Mouse (Mus musculus): ENCODE data around the gene Actg2.

The Actg2 gene

DNA sequence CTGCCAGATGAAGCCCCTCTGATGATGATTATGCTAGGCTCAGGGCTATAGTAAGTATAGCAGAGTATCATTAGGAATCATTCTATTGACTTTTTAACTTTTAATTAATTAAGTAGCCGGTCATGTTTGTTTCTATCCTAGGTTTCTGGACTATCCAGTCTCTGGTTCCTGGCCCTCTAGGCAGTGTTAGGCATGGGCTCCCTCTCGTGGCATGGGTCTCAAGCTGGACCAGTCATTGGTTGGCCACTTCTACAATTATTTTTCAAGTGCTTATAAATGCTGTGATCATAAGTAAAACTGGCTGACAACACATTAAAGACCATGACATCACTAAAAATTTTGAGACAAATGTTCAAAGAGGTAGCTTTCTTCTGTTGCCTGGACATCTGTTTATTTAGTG, 25.9 kb downstream of the Actg2 start:
- peak; percentile 33 for DNase-seq

DNA sequence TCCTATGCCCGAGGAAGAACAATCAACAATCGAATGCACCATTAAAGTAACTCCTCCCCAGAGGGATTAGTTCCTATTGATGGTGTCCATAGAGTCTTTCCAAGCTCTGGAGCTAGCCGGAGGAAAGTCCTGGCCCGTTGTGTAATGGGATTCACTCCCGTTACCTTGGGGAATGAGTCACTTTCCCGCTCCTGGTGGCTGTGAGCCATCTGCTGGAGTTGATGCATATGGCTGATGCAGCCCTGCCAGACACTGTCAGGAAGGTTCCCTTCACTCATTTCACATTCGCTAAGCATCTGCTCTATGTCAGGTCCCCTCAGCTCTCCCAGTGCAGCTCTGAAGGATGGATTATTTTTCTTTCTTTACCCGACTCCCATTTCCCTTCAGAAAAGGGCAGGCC, 26.6 kb downstream of the Actg2 start:
- no peak for DNase-seq

GRCm38 (mm10) chr6:83507168-83507546, 28.9 kb downstream of the Actg2 start:
- DNase-seq, result no peak

DNA sequence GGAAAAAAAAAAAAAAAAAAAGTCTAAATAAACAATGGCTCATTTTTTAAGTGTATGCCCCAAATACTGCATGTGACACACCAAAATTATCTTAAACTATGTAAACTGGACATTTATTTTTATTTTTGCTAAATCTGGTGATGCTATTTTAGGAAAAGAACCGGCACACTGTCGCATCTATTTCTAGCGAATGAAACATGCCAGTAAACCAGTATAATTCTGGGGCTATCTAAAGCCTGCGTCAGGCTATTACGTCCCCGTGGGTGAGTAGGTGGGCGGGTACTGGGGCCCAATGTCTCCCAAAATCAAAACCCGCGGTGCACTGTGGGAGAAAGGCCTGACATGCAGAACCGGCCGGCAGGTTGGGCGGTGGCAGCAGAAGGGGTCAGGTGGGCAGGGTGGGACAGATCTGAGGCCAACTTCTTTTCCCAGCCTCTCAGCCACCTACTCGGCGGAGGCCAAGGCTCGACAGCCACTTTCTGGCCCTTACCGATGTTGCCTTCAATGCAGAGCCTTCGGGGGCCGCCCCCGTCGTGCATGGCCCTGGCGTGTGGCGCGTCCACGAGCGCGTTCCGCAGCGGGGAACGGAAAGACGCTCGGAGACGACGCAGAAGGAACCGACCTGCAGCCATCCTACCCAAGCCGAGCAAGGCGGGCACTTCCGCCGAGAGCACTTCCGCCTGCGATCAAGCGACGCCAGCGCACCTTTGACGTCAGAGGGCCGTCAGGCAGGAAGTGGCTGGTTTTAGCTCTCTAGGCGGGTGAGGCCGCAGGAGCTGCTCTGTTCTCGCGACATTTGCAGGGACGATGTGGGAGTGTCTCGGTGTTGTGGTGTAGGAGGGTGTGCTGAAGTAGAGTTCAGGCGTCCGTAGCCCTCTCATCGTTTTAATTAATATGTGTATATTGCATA, 29.6 kb downstream of the Actg2 start, which contains the start of gene Dguok:
Gene Dguok, minus strand, starts transcription at position 712 of the 910 bp plus-strand sequence.
- peak; percentile 98 to 99 for DNase-seq

- no peak for DNase-seq
Measured at GRCm38 (mm10) chr6:83505554-83505953, 30.5 kb downstream of the Actg2 start.

DNA sequence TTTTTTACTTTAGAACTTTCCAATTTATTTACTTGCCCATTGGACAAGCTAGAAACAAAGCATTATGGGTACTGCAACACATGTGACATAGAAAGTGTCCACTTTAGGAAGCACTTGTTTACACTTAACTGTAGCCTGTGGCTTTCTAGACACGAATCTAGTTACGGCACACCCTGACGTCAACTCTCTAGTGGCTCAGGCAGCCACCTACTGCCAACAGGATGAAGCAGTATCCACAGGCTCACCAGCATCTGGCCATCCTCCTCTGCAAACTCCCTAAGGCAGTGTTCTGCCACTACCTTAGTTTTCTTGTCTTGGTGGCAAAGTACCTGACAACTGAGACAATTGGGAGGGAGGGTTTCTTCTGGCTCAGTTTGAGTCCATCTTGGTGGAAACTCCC, 32.7 kb downstream of the Actg2 start:
- DNase-seq, result no peak

DNA sequence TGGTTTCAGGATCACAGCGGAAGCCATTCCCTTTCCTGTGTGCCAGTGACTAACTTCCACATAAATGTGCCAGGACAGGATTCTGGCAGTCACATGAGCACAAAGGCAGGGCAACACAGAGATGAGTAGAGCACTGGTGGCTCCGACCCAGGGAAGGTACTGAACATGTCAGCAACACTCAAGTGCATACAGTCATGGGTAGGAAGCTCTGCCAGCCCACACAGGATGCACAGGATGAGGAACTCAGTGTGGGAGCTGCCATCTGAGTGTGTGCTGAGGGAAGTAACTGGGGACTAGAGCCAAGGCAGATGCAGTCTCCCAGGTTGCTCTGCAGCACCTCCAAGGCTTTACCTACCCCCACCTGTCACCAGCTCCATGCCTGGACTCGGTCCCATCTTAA, 33.4 kb downstream of the Actg2 start:
- DNase-seq, result peak; percentile 26 to 33

DNA sequence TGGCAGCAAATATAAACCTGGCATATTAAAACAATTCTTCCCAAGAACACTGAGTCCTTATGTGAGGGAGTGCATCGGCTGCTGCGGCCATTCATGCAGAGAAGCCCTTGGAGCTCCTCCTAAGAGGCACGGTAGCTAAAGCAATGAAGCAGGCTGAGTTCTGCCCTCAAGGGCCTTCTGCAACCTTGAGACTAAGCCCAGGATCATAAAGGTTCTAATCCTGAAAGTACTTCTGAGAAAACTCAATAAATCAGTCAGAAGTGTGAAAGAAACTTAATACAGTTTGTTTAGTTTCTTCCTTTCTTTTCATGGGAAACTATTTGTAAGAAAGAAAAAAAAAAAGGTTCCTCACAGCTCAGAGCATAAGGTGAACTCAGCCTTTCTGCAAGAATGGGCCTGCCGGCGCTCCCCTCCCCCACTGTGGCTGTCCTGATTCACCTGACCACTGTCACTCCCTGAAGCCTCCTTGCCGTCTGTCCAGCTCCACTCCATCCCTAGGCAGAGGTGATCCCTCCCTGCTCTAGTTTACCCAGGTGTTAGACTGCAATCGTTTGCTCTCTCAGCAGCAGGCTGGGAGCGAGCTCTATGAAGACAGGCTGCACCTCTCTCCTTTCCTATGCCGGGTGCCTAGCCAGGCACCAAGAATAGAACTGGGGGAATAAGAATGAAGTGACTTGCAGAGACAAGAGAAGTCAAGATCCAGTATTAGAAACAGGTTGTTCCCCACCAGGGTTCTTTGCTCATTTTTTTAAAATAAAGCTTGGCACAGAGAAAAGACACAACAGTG, 34.3 kb downstream of the Actg2 start:
- no peak for DNase-seq

DNA sequence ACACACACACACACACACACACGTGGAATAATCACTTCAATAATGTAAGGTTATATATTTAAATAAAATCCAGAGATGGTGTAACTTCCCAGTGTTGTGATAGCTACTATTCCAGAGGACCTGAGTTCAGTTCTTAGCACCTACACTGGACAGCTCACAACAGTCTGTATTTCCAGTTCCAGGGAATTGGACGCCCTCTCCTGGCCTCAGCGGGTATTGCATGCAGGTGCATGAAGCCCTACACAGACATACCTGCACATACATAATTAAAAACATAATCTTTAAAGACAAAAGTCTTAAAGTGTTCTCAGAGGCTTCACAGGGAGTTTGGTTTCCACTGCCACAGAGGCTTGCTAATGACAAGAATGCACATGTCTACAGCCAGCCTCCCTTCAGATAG, 35.6 kb downstream of the Actg2 start:
- no peak for DNase-seq

GRCm38 (mm10) chr6:83499078-83499477, 37.0 kb downstream of the Actg2 start:
- DNase-seq, result no peak

GRCm38 (mm10) chr6:83496753-83497710, 39.0 kb downstream of the Actg2 start:
- DNase-seq, result peak; percentile 19 to 51

DNA sequence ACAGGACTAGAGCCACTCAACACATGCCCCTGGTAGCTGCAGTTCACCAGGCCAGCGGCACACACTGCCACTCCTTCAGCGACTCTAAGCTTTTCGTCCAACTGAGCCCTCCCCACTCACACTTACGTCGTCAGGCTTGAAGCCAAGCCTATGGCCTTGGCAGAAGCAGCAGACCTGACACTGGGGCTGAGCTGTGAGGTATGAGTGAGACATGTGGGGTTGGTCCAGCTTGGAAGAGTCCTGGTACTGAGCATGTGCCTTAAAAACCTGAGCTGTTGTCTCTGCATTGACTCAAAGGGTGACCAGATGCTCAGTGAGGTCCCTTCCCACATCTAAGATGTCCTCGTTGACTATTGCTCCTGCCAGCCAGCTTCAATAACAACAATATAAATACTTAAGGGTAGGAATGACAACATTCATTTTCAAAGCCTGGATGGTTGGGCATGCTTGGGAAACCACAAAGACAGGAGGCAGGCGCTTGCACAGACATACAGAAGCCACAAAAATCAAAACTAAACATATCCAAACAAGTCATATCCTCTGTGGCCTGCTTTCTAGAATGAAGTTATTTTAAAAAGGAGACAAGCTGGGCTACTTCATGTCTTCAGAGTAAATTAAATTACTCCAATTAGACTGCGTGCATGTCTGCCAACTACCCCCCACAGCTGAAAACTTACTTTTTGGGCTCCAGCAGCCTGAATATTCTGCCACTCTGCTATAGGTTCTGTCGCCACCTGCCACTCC, 39.9 kb downstream of the Actg2 start:
- DNase-seq, result peak; percentile 64 to 84

GRCm38 (mm10) chr6:83490622-83491021, 45.4 kb downstream of the Actg2 start:
- DNase-seq, result no peak

DNA sequence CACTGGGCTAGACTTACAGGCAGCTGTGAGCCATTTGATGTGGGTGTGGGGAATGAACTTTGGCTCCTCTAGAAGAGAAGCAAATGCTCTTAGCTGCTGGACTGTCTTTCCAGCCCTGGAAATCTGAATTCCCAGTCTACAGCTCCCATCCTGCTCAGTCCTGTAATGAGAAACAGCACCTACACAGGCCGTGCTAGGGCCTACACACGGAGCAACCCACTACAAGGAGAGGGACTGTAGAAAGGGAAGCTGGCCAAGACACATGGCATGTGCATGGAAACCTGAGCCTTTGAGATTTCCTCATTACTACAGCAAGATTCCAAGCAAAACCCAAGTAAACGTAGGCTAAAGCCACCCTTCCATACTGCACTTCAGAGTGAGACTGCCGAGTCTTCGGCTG, 47.9 kb downstream of the Actg2 start:
- DNase-seq, result no peak

DNA sequence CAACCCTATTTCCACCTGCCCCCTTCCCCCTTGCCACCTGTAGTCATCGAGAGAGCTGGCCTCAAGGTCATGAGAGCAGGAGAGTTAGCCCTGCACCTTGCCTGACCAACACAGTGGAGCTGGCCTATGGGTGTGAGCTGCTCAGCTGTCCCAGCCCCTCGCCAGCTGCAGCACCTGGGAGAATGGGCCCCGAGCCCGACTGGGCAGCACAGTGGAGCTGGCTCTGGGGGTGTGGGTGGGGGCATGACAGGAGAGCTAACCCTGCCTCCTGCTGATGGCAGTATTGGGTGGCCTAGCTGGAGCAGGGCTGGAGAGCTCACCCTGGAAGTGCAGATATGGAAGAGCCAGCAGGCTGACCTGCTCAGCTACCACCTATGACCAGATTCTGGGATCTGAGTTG, 48.8 kb downstream of the Actg2 start:
- no peak for DNase-seq

DNA sequence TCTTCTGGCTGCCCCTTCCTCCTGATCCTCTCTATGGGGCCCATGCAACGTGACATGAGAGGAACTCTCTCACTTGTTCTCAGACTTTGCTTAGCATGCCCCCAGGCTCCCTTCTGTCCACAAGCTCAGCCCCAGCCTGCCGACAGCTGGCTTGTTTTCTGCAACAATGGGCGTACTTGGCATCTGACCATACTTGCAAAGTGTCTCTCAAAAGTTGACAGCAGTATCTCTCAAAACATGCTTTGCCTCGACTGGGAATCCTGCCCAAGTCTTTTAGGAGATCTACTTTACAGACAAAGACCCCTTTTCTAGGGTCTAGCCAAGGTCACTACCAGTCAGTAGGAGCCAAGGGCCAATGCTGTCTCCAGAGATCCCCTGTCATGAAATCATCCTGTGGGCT, 50.2 kb downstream of the Actg2 start:
- DNase-seq, result peak; percentile 70 to 88

DNA sequence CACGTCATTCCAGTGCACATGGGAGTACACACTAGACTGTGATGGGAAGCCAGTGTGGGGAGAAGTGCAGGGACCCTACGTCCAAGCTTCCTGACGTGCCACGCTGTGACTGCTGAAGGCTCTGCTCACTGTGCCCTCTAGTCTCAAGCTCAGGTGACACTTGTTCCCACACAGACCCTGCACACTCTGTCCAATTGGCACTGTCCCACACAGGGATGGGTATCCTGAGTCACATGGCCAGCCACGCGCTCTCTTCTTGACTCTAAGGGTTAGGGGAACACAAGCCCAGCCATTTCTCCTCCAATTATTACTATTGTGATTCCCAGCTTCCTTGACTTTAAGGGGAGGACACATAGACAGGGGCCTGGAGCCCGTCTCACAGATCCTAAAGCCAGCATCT, 52.3 kb downstream of the Actg2 start:
- no peak for DNase-seq

- peak; percentile 63 to 75 for DNase-seq
Measured at GRCm38 (mm10) chr6:83482418-83483085, 53.5 kb downstream of the Actg2 start.

GRCm38 (mm10) chr6:83480019-83480655, 55.9 kb downstream of the Actg2 start:
- no peak for DNase-seq

DNA sequence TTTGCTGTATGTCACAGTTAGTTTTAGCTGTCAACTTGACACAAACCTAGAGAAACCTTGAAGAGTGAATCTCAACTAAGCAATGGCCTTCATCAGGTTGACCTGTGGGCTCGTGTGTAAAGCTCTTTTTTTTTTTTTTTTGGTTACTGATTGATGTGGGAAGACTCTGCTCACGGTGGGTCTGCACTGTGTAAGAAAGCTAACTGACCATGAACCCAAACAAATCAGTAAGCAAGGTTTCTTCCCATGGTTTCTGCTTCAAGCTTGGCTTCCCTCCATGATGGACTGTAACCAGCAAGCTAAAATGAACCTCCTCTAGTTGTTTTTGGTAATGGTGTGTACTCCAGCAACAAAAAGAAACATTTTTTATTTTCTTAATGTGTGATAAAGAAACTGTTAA, 56.9 kb downstream of the Actg2 start:
- no peak for DNase-seq

- DNase-seq, result no peak
Measured at GRCm38 (mm10) chr6:83478628-83479027, 57.4 kb downstream of the Actg2 start.
